Mouse (Mus musculus): ENCODE data around the gene Olfr807. TPM values are rescaled to one million over a fixed set of nuclear protein-coding genes. Genes with fewer than 3 reads are reported as not detected.

The Olfr807 gene
- polyA plus RNA-seq (2014; fragmentation: Illumina TruSeq; extraction: RNeasy Lipid Tissue Mini Kit (QIAGEN cat#74804); ENCODE audit: low read depth, low replicate concordance), result not detected

GRCm38 (mm10) chr10:129757693-129758092 is at the start of gene Olfr807:
Olfr807 (minus strand) TSS chr10:129757793.

GRCm38 (mm10) chr10:129804296-129804695 is 46.7 kb upstream of the Olfr807 start, which contains the start of gene Olfr811:
Olfr811 (minus strand) TSS chr10:129804396.

GRCm38 (mm10) chr10:129794817-129795216 is 37.2 kb upstream of the Olfr807 start, which contains the start of gene Olfr810:
Olfr810 (minus strand) TSS chr10:129794917.

DNA sequence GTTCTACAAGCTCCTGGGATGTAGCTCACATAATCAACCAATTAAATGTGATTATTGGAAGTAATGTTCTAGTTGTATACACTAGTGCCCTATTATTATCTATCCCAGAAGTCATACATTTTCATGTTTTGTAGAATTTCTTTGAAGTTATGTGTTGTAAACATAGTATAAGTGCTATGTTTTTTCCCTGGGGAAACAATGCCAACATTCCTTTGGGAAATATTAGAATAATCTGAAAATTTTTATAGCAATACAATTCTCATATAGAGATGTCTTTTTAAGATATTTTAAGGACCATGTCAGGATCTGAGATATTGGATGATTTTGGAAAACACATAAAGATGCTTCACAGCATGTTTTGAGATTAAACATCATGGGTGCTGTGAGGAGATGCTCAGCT is 16.7 kb upstream of the Olfr807 start, which contains the start of gene Olfr809:
Gene Olfr809, plus strand, starts transcription at position 301 of the 400 bp plus-strand sequence.

DNA sequence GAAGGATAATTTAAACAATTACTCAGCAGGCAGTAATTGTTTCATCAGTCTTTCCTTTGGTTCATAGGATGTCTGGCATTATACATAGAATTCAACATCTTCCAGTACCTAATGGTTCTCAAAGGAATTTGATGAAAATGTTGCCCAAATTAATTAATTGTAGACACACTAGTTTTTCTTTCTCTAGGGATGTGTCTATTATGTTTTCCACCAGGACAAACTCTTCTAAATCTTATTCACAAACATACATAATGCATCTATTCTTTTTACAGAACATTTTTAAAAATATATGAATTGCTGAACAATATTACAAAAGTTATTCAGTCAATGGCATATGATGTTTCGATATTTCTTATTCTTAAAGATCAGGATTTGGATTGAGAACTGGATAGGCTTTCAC is 7.6 kb upstream of the Olfr807 start, which contains the start of gene Olfr808:
Gene Olfr808, plus strand, starts transcription at position 301 of the 400 bp plus-strand sequence.

GRCm38 (mm10) chr10:129741821-129742220 is 15.8 kb downstream of the Olfr807 start, which contains the start of gene Olfr806:
Olfr806 (minus strand) TSS chr10:129741921.

GRCm38 (mm10) chr10:129729275-129729674 is 28.3 kb downstream of the Olfr807 start, which contains the start of gene Olfr805:
Olfr805 (minus strand) TSS chr10:129729375.

Other genes with a start within 250 kb of the Olfr807 start
- gene Olfr791, start 236.0 kb downstream of the Olfr807 start, polyA plus RNA-seq (2014; fragmentation: Illumina TruSeq; extraction: RNeasy Lipid Tissue Mini Kit (QIAGEN cat#74804); ENCODE audit: low read depth, low replicate concordance), result not detected
- gene Olfr792, start 218.6 kb downstream of the Olfr807 start, polyA plus RNA-seq (2014; fragmentation: Illumina TruSeq; extraction: RNeasy Lipid Tissue Mini Kit (QIAGEN cat#74804); ENCODE audit: low read depth, low replicate concordance), result not detected
- not detected for gene Olfr794, start 190.1 kb downstream of the Olfr807 start, polyA plus RNA-seq (2014; fragmentation: Illumina TruSeq; extraction: RNeasy Lipid Tissue Mini Kit (QIAGEN cat#74804); ENCODE audit: low read depth, low replicate concordance)
- not detected for gene Olfr796, start 145.2 kb downstream of the Olfr807 start, polyA plus RNA-seq (2014; fragmentation: Illumina TruSeq; extraction: RNeasy Lipid Tissue Mini Kit (QIAGEN cat#74804); ENCODE audit: low read depth, low replicate concordance)
- not detected for gene Olfr798, start 129.9 kb downstream of the Olfr807 start, polyA plus RNA-seq (2014; fragmentation: Illumina TruSeq; extraction: RNeasy Lipid Tissue Mini Kit (QIAGEN cat#74804); ENCODE audit: low read depth, low replicate concordance)
- gene Olfr799, start 120.3 kb downstream of the Olfr807 start, polyA plus RNA-seq (2014; fragmentation: Illumina TruSeq; extraction: RNeasy Lipid Tissue Mini Kit (QIAGEN cat#74804); ENCODE audit: low read depth, low replicate concordance), result not detected
- not detected for gene Olfr800, start 100.1 kb downstream of the Olfr807 start, polyA plus RNA-seq (2014; fragmentation: Illumina TruSeq; extraction: RNeasy Lipid Tissue Mini Kit (QIAGEN cat#74804); ENCODE audit: low read depth, low replicate concordance)
- gene Olfr801, start 83.9 kb downstream of the Olfr807 start, polyA plus RNA-seq (2014; fragmentation: Illumina TruSeq; extraction: RNeasy Lipid Tissue Mini Kit (QIAGEN cat#74804); ENCODE audit: low read depth, low replicate concordance), result not detected
- gene Olfr802, start 69.6 kb downstream of the Olfr807 start, polyA plus RNA-seq (2014; fragmentation: Illumina TruSeq; extraction: RNeasy Lipid Tissue Mini Kit (QIAGEN cat#74804); ENCODE audit: low read depth, low replicate concordance), result not detected
- not detected for gene Olfr803, start 63.5 kb downstream of the Olfr807 start, polyA plus RNA-seq (2014; fragmentation: Illumina TruSeq; extraction: RNeasy Lipid Tissue Mini Kit (QIAGEN cat#74804); ENCODE audit: low read depth, low replicate concordance)
- not detected for gene Olfr804, start 54.6 kb downstream of the Olfr807 start, polyA plus RNA-seq (2014; fragmentation: Illumina TruSeq; extraction: RNeasy Lipid Tissue Mini Kit (QIAGEN cat#74804); ENCODE audit: low read depth, low replicate concordance)
- gene Olfr805, start 28.4 kb downstream of the Olfr807 start, polyA plus RNA-seq (2014; fragmentation: Illumina TruSeq; extraction: RNeasy Lipid Tissue Mini Kit (QIAGEN cat#74804); ENCODE audit: low read depth, low replicate concordance), result not detected
- not detected for gene Olfr806, start 15.9 kb downstream of the Olfr807 start, polyA plus RNA-seq (2014; fragmentation: Illumina TruSeq; extraction: RNeasy Lipid Tissue Mini Kit (QIAGEN cat#74804); ENCODE audit: low read depth, low replicate concordance)
- gene Olfr808, start 7.7 kb upstream of the Olfr807 start, polyA plus RNA-seq (2014; fragmentation: Illumina TruSeq; extraction: RNeasy Lipid Tissue Mini Kit (QIAGEN cat#74804); ENCODE audit: low read depth, low replicate concordance), result not detected
- not detected for gene Olfr809, start 16.8 kb upstream of the Olfr807 start, polyA plus RNA-seq (2014; fragmentation: Illumina TruSeq; extraction: RNeasy Lipid Tissue Mini Kit (QIAGEN cat#74804); ENCODE audit: low read depth, low replicate concordance)
- gene Olfr810, start 37.1 kb upstream of the Olfr807 start, polyA plus RNA-seq (2014; fragmentation: Illumina TruSeq; extraction: RNeasy Lipid Tissue Mini Kit (QIAGEN cat#74804); ENCODE audit: low read depth, low replicate concordance), result not detected
- not detected for gene Olfr811, start 46.6 kb upstream of the Olfr807 start, polyA plus RNA-seq (2014; fragmentation: Illumina TruSeq; extraction: RNeasy Lipid Tissue Mini Kit (QIAGEN cat#74804); ENCODE audit: low read depth, low replicate concordance)
- gene Olfr812, start 88.3 kb upstream of the Olfr807 start, polyA plus RNA-seq (2014; fragmentation: Illumina TruSeq; extraction: RNeasy Lipid Tissue Mini Kit (QIAGEN cat#74804); ENCODE audit: low read depth, low replicate concordance), result not detected
- not detected for gene Olfr813, start 97.6 kb upstream of the Olfr807 start, polyA plus RNA-seq (2014; fragmentation: Illumina TruSeq; extraction: RNeasy Lipid Tissue Mini Kit (QIAGEN cat#74804); ENCODE audit: low read depth, low replicate concordance)
- gene Olfr814, start 122.1 kb upstream of the Olfr807 start, polyA plus RNA-seq (2014; fragmentation: Illumina TruSeq; extraction: RNeasy Lipid Tissue Mini Kit (QIAGEN cat#74804); ENCODE audit: low read depth, low replicate concordance), result not detected
- not detected for gene Olfr815, start 148.1 kb upstream of the Olfr807 start, polyA plus RNA-seq (2014; fragmentation: Illumina TruSeq; extraction: RNeasy Lipid Tissue Mini Kit (QIAGEN cat#74804); ENCODE audit: low read depth, low replicate concordance)
- gene Olfr816, start 157.8 kb upstream of the Olfr807 start, polyA plus RNA-seq (2014; fragmentation: Illumina TruSeq; extraction: RNeasy Lipid Tissue Mini Kit (QIAGEN cat#74804); ENCODE audit: low read depth, low replicate concordance), result not detected
- not detected for gene Olfr818, start 191.3 kb upstream of the Olfr807 start, polyA plus RNA-seq (2014; fragmentation: Illumina TruSeq; extraction: RNeasy Lipid Tissue Mini Kit (QIAGEN cat#74804); ENCODE audit: low read depth, low replicate concordance)
- not detected for gene Olfr819, start 209.5 kb upstream of the Olfr807 start, polyA plus RNA-seq (2014; fragmentation: Illumina TruSeq; extraction: RNeasy Lipid Tissue Mini Kit (QIAGEN cat#74804); ENCODE audit: low read depth, low replicate concordance)
- gene Olfr247, start 218.3 kb upstream of the Olfr807 start, polyA plus RNA-seq (2014; fragmentation: Illumina TruSeq; extraction: RNeasy Lipid Tissue Mini Kit (QIAGEN cat#74804); ENCODE audit: low read depth, low replicate concordance), result not detected
- not detected for gene Gm10310, start 227.3 kb upstream of the Olfr807 start, polyA plus RNA-seq (2014; fragmentation: Illumina TruSeq; extraction: RNeasy Lipid Tissue Mini Kit (QIAGEN cat#74804); ENCODE audit: low read depth, low replicate concordance)

Measured in kidney, adult 10 weeks (tissue).